Mouse (Mus musculus) liver, adult 10 weeks (tissue): ENCODE data around the gene Klk1b27. TPM values are rescaled to one million over a fixed set of nuclear protein-coding genes. Genes with fewer than 3 reads are reported as not detected.

Experiments used
- polyA plus RNA-seq: library from polyadenylated mRNA; stranded (reverse); fragments of 350-450 nt; fragmentation: Illumina TruSeq; extraction: RNeasy Lipid Tissue Mini Kit (QIAGEN cat#74804); gene quantifications from one replicate; pipeline ENCODE4 v1.2.3, GENCODE M21; 2014; ENCODE audit warnings: low read depth, low replicate concordance

The Klk1b27 gene
- not detected for polyA plus RNA-seq

DNA sequence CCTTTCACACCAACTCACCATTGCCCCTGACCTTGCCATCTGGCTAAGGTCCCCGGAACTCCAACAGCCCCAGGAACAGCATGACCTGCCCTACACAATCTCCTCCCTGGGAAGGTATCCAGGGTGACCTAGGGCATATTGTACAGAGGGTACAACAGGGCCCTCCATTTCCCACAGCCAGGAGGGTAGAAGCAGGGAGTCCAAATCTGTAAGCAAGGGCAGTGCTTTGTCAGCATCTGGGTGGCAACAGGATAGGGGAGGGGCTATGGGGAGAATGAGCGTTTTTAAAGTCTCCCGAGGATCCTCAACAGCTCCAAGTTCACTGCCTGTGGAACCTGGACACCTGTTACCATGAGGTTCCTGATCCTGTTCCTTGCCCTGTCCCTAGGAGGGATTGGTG lies at the start of gene Klk1b27:
Gene Klk1b27, plus strand, starts transcription at position 301 of the 400 bp plus-strand sequence.

DNA sequence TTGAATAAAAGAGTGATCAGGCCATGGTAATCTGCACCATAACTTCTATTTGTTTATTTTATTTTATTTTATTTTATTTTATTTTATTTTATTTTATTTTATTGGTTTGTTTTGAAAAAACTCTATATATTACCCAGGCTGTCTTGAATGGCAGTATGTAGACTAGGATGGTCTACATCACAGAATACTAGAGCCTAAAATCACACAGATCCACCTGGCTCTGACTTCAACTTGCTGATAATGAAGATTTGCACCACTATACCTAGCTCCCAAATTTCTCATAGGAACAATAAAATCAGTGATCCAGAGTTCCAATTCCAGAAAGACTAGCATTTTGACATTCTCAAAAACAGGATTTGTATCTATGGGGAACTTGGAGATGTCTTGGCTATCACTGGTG lies 40.2 kb upstream of the Klk1b27 start, which contains the start of gene Klk1b26:
Gene Klk1b26, plus strand, starts transcription at position 301 of the 400 bp plus-strand sequence.

GRCm38 (mm10) chr7:44102028-44102427 lies 49.9 kb downstream of the Klk1b27 start, which contains the start of gene Klk1b21:
Klk1b21 (plus strand) TSS chr7:44102328.

Other genes with a start within 250 kb of the Klk1b27 start
- not detected for gene Klk7, start 241.0 kb upstream of the Klk1b27 start, polyA plus RNA-seq
- gene Klk6, start 227.8 kb upstream of the Klk1b27 start, polyA plus RNA-seq = not detected
- not detected for gene Klk5, start 210.3 kb upstream of the Klk1b27 start, polyA plus RNA-seq
- not detected for gene Klk4, start 171.1 kb upstream of the Klk1b27 start, polyA plus RNA-seq
- not detected for gene Klk15, start 118.5 kb upstream of the Klk1b27 start, polyA plus RNA-seq
- gene Klk1b8, start 101.6 kb upstream of the Klk1b27 start, polyA plus RNA-seq = not detected
- gene Klk1b1, start 85.5 kb upstream of the Klk1b27 start, polyA plus RNA-seq = not detected
- not detected for gene Klk1b9, start 76.2 kb upstream of the Klk1b27 start, polyA plus RNA-seq
- gene Klk1b11, start 56.4 kb upstream of the Klk1b27 start, polyA plus RNA-seq = not detected
- gene Klk1b26, start 40.1 kb upstream of the Klk1b27 start, polyA plus RNA-seq = not detected
- gene Klk1b21, start 50.0 kb downstream of the Klk1b27 start, polyA plus RNA-seq = not detected
- not detected for gene Klk1b22, start 60.4 kb downstream of the Klk1b27 start, polyA plus RNA-seq
- gene Klk1b16, start 84.5 kb downstream of the Klk1b27 start, polyA plus RNA-seq = not detected
- not detected for gene Klk1b24, start 135.9 kb downstream of the Klk1b27 start, polyA plus RNA-seq
- not detected for gene Klk1b3, start 145.9 kb downstream of the Klk1b27 start, polyA plus RNA-seq
- gene Klk1b4, start 155.1 kb downstream of the Klk1b27 start, polyA plus RNA-seq = 0.69 TPM
- gene Klk1b5, start 163.7 kb downstream of the Klk1b27 start, polyA plus RNA-seq = not detected
- gene Klk1, start 173.1 kb downstream of the Klk1b27 start, polyA plus RNA-seq = not detected
- not detected for gene Gm36864, start 183.9 kb downstream of the Klk1b27 start, polyA plus RNA-seq
- not detected for gene 1700028J19Rik, start 194.4 kb downstream of the Klk1b27 start, polyA plus RNA-seq
- 6.4 TPM for gene 2410002F23Rik, start 194.4 kb downstream of the Klk1b27 start, polyA plus RNA-seq
- not detected for gene Acp4, start 205.1 kb downstream of the Klk1b27 start, polyA plus RNA-seq
- gene Gm15517, start 209.2 kb downstream of the Klk1b27 start, polyA plus RNA-seq = not detected